Mouse (Mus musculus) spleen, adult 12 weeks (tissue): Measurements from ENCODE around the gene Lelp1.

ENCODE experiments used
- DNase-seq: peaks from one replicate; pipeline ENCODE4 v3.0.0; 2022; ENCODE audit warnings: low spot score

Lelp1 gene

DNA sequence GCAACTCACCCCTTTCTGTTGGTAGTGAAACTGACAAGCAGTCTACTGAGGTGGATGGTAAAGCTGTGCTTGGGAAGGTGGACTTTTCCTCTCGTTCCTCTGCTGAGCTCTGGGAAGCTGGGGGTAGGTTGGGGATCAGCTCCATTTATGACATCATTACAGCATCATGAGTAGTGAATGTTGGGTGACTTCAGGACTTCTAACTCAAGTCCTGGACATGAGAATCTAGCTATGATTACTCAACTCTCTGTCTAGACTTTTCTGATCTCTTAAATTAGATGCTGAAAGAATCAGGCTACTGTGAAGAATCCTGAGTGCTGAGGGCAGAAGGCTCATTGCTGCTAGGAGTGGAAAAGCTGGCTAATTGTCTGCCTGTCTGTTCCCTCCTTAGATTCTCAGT, at the start of gene Lelp1:
TSS of gene Lelp1 (minus strand) at position 101 of the 400 bp plus-strand sequence.
- no peak for DNase-seq

DNA sequence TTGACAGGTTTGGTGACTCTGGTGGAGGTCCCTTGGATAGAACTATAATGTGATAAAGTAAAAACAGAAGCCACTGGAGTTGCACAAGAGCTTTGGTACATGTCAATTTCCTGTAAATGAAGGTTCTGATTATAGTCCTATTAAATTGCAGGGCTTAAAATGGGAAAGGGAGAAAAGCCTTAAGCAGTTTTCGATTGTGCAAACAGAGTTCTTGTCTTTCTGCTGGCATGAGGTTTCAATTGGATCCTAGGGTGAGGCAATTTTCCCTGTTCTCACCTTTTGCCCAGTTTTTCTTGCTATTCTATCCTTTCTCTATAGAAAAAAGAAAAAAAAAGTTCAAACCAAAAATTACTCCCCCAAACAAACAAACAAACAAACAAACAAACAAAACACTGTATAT, 34.3 kb upstream of the Lelp1 start:
- no peak for DNase-seq

DNA sequence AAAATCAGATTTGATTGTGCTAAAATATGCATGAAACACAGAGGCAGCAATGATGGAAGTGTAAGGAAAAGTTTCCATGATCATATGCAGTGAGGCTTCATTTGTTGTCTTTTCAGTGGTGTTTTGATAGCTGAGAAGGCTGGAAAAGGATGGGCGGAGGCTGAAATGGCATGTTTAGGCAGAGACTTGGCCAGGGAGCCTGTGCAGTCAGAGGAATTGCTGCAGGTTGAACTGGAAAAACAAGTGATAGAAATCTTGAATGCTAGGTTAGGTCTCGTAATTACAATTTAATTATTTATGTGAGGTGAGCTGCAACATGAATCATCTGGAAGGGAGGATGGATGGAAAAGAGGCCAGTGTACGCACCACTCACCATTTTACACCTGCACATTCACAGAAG, 27.3 kb upstream of the Lelp1 start:
- DNase-seq, result no peak

DNA sequence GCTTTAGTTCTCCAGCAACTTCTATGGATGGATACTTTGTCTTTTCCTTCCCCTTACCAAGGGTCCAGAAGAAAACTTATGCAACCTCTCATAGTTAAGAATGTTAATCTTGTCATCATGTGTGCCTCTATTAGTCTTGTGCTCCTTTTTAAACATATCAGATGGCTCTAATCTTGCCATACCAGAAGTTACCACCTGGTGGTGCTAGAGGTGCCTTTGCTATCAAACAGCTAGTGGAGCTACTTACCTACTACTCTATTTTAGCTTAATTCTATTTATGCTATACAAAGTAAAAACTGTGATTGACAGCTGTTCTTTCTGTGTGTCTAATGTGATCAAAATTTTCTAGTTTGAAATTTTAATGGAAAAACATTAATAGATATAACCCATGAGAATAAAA, 10.8 kb upstream of the Lelp1 start:
- DNase-seq, result no peak

DNA sequence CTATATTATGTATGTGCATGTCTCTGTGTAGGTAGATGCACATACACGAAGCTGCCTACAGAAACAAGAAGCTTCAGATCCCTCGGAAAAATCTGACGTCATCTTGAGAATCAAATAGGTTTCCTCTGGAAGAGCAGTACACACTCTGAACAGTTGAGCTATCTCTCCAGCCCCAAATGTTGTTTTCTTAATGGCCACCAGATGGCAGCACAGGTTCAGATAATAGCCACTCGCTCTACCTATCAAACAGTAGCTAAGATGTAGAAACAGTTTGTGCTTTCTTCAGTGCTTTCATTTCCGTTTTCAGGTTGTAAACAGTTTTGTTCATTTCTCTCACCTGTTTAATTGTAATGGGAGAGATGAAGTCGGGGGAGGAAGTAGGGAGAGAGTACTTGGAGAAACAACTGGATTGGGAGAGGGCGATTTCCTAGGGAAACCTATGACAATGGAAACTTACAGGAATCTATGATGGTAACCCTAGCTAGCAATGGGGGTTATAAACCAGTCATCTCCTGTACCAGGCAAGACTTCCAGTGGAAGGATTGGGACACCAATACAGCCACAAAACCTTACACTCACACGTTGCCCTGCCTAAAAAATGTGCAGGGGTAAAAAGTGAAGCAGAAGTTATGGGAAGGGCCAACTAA, 8.2 kb upstream of the Lelp1 start:
- no peak for DNase-seq

DNA sequence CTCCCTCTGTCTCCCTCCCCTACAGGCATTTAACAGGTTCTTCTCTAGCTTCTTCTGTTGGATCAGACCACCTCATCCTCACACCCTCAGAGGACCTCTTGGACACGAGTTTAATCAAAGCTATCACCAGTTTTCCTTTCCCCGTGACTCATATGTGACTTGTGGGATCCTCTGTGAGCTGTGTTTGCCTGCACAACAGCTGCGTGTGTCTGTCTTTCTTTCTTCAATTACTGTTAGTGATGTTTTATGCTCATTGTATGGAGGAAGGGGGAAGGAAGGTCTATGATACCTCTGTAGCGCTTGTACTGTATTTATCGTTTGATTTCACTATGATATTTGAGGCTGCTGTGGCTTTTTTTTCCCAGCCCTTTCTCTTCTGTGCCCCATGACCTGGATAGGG, 5.4 kb upstream of the Lelp1 start:
- no peak for DNase-seq

DNA sequence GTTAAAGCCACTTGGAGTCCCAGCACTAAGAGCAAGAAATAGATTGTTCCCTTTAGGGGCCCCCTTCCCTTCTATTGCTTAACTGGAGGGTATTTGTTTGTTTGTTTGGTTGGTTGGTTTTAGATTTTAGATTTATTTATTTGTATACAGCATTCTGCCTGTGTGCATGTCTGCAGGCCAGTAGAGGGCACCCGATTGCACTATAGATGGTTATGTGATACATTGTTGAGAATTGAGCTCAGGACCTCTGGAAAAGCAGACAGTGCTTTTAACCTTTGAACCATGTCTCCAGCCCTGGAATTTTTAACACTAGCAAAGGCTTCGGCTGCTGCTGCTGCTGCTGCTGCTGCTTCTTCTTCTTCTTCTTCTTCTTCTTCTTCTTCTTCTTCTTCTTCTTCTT, 4.9 kb upstream of the Lelp1 start:
- no peak for DNase-seq

DNA sequence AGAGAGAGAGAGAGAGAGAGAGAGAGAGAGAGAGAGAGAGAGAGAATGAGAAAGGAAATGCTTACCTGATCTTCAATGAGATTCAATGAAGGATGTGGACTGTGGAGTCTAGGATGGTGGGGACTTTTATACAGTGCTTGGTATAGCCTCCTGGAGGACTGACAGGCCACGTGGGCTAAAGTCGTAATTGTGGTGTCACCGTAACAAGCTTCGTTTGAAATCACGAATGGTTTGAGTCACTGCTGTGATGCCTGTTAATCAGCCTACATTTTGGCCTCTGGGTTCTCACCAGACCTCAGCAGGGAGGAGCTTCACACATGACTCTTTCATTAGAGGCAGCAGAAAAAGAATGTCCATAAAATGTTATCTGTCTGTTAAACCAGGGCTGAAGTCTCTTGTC, 18.7 kb downstream of the Lelp1 start, which contains the start of gene Prr9:
TSS of gene Prr9 (minus strand) at position 101 of the 400 bp plus-strand sequence.
- no peak for DNase-seq

DNA sequence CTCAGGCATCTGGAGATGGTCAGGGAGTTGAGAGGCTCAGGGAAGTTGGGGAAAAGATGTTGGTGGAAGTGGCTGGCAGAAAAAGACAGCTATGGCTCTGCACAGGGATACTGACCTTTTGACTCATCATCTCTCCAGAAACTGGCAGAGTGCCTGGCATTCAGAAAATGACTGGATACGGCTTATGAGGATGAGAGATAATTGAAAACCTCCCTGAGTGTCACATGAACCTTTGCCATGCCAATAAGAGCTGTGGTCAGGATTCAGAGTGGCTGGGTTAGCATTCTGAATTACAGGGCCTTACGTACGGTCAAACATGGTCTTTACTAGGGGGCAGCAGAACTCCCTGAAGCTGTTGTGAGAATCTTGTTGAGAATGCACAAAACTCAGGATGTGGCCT, 21.6 kb downstream of the Lelp1 start:
- DNase-seq, result no peak

DNA sequence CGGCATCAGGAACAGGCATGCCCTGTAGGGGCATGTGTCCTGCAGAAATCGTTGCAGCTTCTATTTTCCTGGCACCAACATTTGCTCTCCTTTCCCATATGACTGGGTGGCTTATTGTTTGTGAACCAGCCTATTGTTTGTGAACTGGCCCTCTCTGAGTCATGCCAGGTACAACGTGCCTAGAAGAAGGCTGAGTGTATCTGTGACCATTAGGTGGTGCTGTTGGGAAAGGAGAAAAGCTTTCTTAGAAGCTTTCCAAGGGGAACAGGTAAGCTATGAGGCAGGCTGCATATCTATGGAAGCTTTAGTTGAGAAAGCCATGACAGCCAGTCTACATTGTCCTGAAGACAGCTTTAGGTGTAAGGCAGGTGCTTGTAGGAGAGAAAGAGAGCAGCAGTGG, 24.6 kb downstream of the Lelp1 start:
- no peak for DNase-seq

DNA sequence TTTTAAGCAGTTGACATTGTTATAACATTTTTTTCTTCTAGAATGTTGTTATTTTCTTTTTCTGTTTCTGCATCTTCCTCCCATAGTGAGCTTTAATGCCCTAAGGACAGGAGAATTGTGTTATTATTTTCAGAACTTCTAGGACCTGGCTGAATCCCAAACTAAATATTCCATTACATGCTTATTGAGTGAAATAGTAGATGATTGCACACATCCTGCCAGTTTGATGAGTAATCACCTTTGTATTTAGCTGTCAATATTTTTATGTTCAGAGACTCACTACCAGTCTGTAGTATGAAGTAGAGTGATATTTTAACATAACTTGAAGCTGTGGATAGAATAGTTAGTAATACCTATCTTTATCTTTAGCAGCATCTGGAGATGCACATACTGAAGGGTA, 31.0 kb downstream of the Lelp1 start:
- DNase-seq, result no peak

DNA sequence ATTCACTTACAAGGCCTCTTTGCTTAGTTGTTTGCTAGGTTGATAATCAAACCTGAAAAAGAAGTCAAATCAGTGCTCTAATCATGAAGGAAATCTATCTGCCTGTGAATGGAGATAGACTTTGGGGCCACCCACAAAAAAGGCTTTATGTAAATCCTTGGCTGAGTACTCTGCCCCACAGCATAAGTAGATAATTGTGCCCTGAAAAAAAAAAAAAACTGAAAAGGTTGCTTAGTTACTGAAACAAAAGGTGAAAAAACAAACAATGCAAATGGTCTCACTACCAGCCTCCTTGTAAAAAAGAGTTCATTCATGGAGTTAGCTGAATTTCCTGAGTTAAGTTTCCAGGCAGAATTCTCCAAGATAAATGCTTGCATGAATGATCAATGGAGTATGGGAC, 31.8 kb downstream of the Lelp1 start:
- no peak for DNase-seq

DNA sequence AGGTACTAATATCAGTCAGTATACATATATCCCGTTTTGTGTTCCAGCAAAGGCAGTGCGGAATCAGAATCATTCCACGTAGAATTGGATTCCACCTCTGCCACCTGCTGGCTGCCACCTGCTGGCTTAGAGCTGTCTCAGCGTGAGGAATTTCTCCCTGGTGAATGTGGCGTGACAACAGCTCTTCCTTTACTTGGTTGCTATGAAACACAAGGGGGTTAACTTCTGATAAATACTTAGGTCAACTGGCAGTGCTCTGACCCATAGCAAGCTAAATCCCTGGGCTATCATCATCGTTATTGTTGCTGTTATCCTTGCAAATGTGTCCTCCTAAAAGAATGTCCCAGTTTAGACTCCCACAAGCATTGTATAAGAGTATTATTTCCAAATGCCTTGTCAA, 36.0 kb downstream of the Lelp1 start:
- DNase-seq, result no peak
